Mouse (Mus musculus) cerebellum, adult 9-10 months (tissue): ENCODE measurements around the gene Znfx1.

Experiments used
- DNase-seq: peaks from one replicate; pipeline ENCODE4 v3.0.0; 2022

The Znfx1 gene

GRCm38 (mm10) chr2:166991945-166992344, 70.9 kb downstream of the Znfx1 start:
- no peak for DNase-seq

DNA sequence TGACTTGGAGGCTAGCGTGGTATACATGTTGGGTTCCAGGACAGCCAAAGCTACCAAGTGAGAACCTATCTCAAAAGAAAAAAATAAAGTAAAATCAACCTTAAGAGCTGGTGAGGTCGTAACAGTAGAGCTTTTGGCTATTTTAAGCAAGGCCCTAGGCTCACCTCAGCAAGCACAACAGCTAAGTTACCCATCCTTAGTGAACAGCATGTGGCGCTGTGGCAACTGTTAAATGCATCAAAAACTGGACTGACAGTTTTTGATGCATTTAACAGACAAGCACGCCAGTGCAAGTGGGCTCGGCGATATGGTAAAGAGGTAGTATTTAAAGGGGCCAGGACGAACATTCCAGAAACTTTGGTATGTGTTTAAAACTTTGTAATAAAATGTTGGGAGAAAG, 72.0 kb downstream of the Znfx1 start:
- DNase-seq = no peak
